Mouse (Mus musculus) hindbrain, embryonic 13.5 days (tissue): Measurements from ENCODE around the gene Vmn1r51. TPM values are rescaled to one million over a fixed set of nuclear protein-coding genes. Genes with fewer than 3 reads are reported as not detected.
"Not testable (repeated sequence)": the region's sequence is repeated elsewhere in the genome, so short reads cannot be mapped to it uniquely, and the experiment has no call there.

Experiments
- ATAC-seq: fragments of 200-750 bp; cut with Nextera tagmentation; 2 replicates; pipeline ENCODE4 v1.8.0; 2017; ENCODE audit warnings: moderate TSS enrichment; ENCODE audit not compliant: low FRiP score
- H3K27ac ChIP-seq: fragments of 300-500 bp; sonication (generic); 2 replicates; pipeline ENCODE4 v1.5.1; 2015; ENCODE audit warnings: inconsistent platforms, mild to moderate bottlenecking, moderate library complexity
- H3K27me3 ChIP-seq: fragments of 300-500 bp; sonication (generic); 2 replicates; pipeline ENCODE4 v1.6.1; 2015; ENCODE audit warnings: mild to moderate bottlenecking, inconsistent platforms
- H3K36me3 ChIP-seq: fragments of 300-500 bp; sonication (generic); 2 replicates; pipeline ENCODE4 v1.6.1; 2015; ENCODE audit warnings: mild to moderate bottlenecking, inconsistent platforms
- H3K4me1 ChIP-seq: fragments of 300-500 bp; sonication (generic); replicated peaks from 2 replicates; pipeline ENCODE4 v1.6.1; 2015; ENCODE audit warnings: inconsistent platforms
- H3K4me2 ChIP-seq: fragments of 300-500 bp; sonication (generic); 2 replicates; pipeline ENCODE4 v1.6.1; 2015; ENCODE audit warnings: inconsistent platforms, mild to moderate bottlenecking, moderate library complexity
- H3K4me3 ChIP-seq: fragments of 300-500 bp; sonication (generic); 2 replicates; pipeline ENCODE4 v1.5.1; 2015; ENCODE audit warnings: mild to moderate bottlenecking, inconsistent platforms
- H3K9ac ChIP-seq: fragments of 300-500 bp; sonication (generic); 2 replicates; pipeline ENCODE4 v1.6.1; 2015; ENCODE audit warnings: mild to moderate bottlenecking, inconsistent platforms
- H3K9me3 ChIP-seq: fragments of 300-500 bp; sonication (generic); 2 replicates; pipeline ENCODE4 v1.6.1; 2016; ENCODE audit warnings: inconsistent platforms
- WGBS: fragments of 180-500 bp; shearing (Covaris S2); methylation state at CpG from one replicate; pipeline ENCODE4 v1.1.7; 2015; 5-methylcytosine and 5-hydroxymethylcytosine counted together
- polyA plus RNA-seq: library from polyadenylated mRNA; unstranded; fragments of >200 nt; fragmentation: Nextera tagmentation; extraction: Ambion mirVana; gene quantifications from 2 replicates; pipeline ENCODE4 v1.2.1, GENCODE M21; 2015

The Vmn1r51 gene
- not detected in 2 replicates for polyA plus RNA-seq

- not testable (repeated sequence) for H3K9me3 ChIP-seq, H3K4me2 ChIP-seq, H3K27ac ChIP-seq, H3K4me1 ChIP-seq, ATAC-seq, H3K27me3 ChIP-seq, H3K4me3 ChIP-seq, H3K9ac ChIP-seq, H3K36me3 ChIP-seq
- WGBS: 100% methylated on average over 1 of the region's 1 CpGs
Observed at GRCm38 (mm10) chr6:90122296-90122695, at the start of gene Vmn1r51. Gene Vmn1r51 (plus strand): TSS chr6:90122596.

- Histone ChIP-seq H3K4me3 (no peak within 1 kb of the TSS), H3K4me1 (no peaks in the 10 kb centered on the region), H3K36me3 (no peaks in the 10 kb centered on the region), H3K27ac (no peak within 1 kb of the TSS), H3K9me3 (peaks cover 19% of the 10 kb centered on the region; the same call in 1 of the 2 replicates), H3K4me2 (no peak within 1 kb of the TSS), H3K27me3 (no peaks in the 10 kb centered on the region), H3K9ac (no peak within 1 kb of the TSS)
- WGBS: 82% methylated on average over 4 of the region's 4 CpGs
- ATAC-seq: no peak
Observed at GRCm38 (mm10) chr6:90078406-90078805, 44.0 kb upstream of the Vmn1r51 start, which contains the start of gene Vmn1r49. Gene Vmn1r49 (minus strand): TSS chr6:90078506.

GRCm38 (mm10) chr6:90100566-90100965 lies 21.8 kb upstream of the Vmn1r51 start:
- Histone ChIP-seq H3K4me2 (no peak overlapping the region), H3K9me3 (peaks cover 4% of the 10 kb centered on the region; the same call in 1 of the 2 replicates), H3K27me3 (no peaks in the 10 kb centered on the region), H3K36me3 (no peaks in the 10 kb centered on the region), H3K27ac (no peak overlapping the region), H3K9ac (no peak overlapping the region), H3K4me1 (no peaks in the 10 kb centered on the region), H3K4me3 (no peak overlapping the region)
- WGBS: 88% methylated on average over 2 of the region's 2 CpGs
- ATAC-seq: no peak

DNA sequence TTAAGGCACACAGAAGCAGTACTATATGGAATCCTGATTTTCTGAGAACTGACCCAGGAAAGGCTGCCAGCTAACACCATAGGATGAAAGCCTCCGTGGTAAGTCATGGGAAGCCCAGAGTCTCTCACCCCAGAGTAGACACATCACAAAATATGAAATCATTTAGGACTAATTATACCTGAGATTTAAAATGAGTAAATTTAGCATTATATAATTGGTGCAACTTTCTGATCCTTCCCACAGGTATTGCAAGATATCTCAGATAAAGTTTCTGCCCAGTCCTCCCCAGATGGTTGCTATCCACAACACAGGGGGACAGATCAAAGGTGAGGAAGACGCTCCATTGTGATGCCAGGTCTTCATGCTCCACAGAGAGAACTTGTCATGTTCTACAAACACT lies 21.3 kb upstream of the Vmn1r51 start, which contains the start of gene Vmn1r50:
Gene Vmn1r50, plus strand, starts transcription at position 301 of the 400 bp plus-strand sequence.
- H3K4me2 ChIP-seq: no peak within 1 kb of the TSS
- no peak for ATAC-seq
- no peak within 1 kb of the TSS for H3K9ac ChIP-seq
- peaks cover 4% of the 10 kb centered on the region; the same call in 1 of the 2 replicates for H3K9me3 ChIP-seq
- no peaks in the 10 kb centered on the region for H3K36me3 ChIP-seq
- no peak within 1 kb of the TSS for H3K27ac ChIP-seq
- no peaks in the 10 kb centered on the region for H3K27me3 ChIP-seq
- 56% methylated on average over 2 of the region's 2 CpGs for WGBS
- H3K4me3 ChIP-seq: no peak within 1 kb of the TSS
- no peaks in the 10 kb centered on the region for H3K4me1 ChIP-seq

GRCm38 (mm10) chr6:90160139-90160538 lies 37.7 kb downstream of the Vmn1r51 start:
- 86% methylated on average over 3 of the region's 3 CpGs for WGBS
- Histone ChIP-seq H3K9ac (no peak overlapping the region), H3K36me3 (no peaks in the 10 kb centered on the region), H3K4me2 (no peak overlapping the region), H3K4me1 (no peaks in the 10 kb centered on the region), H3K9me3 (no peaks in the 10 kb centered on the region; the same call in none of the 2 replicates), H3K4me3 (no peak overlapping the region), H3K27ac (no peak overlapping the region), H3K27me3 (no peaks in the 10 kb centered on the region)
- ATAC-seq: no peak

DNA sequence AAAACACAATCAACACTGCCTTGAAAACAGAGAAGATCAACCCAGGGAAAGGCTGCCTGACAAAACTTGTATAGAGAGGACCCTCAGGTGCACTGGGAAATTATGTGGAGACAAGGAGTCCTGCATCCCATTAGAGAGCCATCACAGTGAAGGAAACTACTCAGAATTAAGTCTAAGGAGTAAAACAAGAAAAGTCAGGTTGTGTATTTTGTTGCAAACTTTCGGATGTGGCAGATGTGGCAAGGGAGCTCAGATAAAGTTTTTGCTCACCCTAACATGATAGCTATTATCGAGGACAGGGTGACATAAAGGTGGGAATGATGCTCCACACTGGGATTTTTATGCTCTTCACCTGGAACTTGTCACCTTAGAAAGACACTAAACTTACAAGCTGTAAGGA lies 52.1 kb downstream of the Vmn1r51 start, which contains the start of gene Vmn1r52:
Gene Vmn1r52, plus strand, starts transcription at position 301 of the 400 bp plus-strand sequence.
- WGBS: 80% methylated on average over 2 of the region's 2 CpGs
- ATAC-seq: no peak

More for the DNA sequence above, 52.1 kb downstream of the Vmn1r51 start, which contains the start of gene Vmn1r52:
- Histone ChIP-seq H3K4me3 (no peak within 1 kb of the TSS), H3K9ac (no peak within 1 kb of the TSS), H3K27ac (no peak within 1 kb of the TSS), H3K9me3 (no peaks in the 10 kb centered on the region), H3K4me2 (no peak within 1 kb of the TSS), H3K27me3 (no peaks in the 10 kb centered on the region), H3K4me1 (no peaks in the 10 kb centered on the region), H3K36me3 (no peaks in the 10 kb centered on the region)

Other genes with a start within 250 kb of the Vmn1r51 start
- gene Vmn1r42, start 246.2 kb upstream of the Vmn1r51 start, polyA plus RNA-seq: not detected in 2 replicates
- gene Vmn1r43, start 246.2 kb upstream of the Vmn1r51 start, polyA plus RNA-seq: not detected in 2 replicates
- not detected in 2 replicates for gene Vmn1r44, start 238.9 kb upstream of the Vmn1r51 start, polyA plus RNA-seq
- gene Vmn1r45, start 182.0 kb upstream of the Vmn1r51 start, polyA plus RNA-seq: not detected in 2 replicates
- gene Vmn1r46, start 153.3 kb upstream of the Vmn1r51 start, polyA plus RNA-seq: not detected in 2 replicates
- not detected in 2 replicates for gene Vmn1r47, start 106.4 kb upstream of the Vmn1r51 start, polyA plus RNA-seq
- not detected in 2 replicates for gene Vmn1r48, start 85.8 kb upstream of the Vmn1r51 start, polyA plus RNA-seq
- not detected in 2 replicates for gene Vmn1r49, start 44.1 kb upstream of the Vmn1r51 start, polyA plus RNA-seq
- gene Vmn1r50, start 21.2 kb upstream of the Vmn1r51 start, polyA plus RNA-seq: not detected in 2 replicates
- not detected in 2 replicates for gene Vmn1r52, start 52.2 kb downstream of the Vmn1r51 start, polyA plus RNA-seq
- not detected in 2 replicates for gene V1ra8, start 80.2 kb downstream of the Vmn1r51 start, polyA plus RNA-seq
- not detected in 2 replicates for gene Vmn1r53, start 101.8 kb downstream of the Vmn1r51 start, polyA plus RNA-seq
- not detected in 2 replicates for gene Vmn1r54, start 123.7 kb downstream of the Vmn1r51 start, polyA plus RNA-seq
- not detected in 2 replicates for gene BC048671, start 178.6 kb downstream of the Vmn1r51 start, polyA plus RNA-seq
- 0.12 and 0.17 TPM in 2 replicates for gene Chst13, start 202.6 kb downstream of the Vmn1r51 start, polyA plus RNA-seq
- gene Uroc1, start 210.7 kb downstream of the Vmn1r51 start, polyA plus RNA-seq: not detected in 2 replicates
- 10.5 and 11.2 TPM in 2 replicates for gene Zxdc, start 246.9 kb downstream of the Vmn1r51 start, polyA plus RNA-seq